Mouse (Mus musculus) kidney, adult 9 months (tissue): Measurements from ENCODE around the gene Slc5a4b.
"Not testable (repeated sequence)": the region's sequence is repeated elsewhere in the genome, so short reads cannot be mapped to it uniquely, and the experiment has no call there.

Experiments
- DNase-seq: peaks from one replicate; pipeline ENCODE4 v3.0.0; 2022

Slc5a4b gene

GRCm38 (mm10) chr10:76110861-76111260, at the start of gene Slc5a4b:
Slc5a4b (minus strand) TSS chr10:76110961.
- DNase-seq: no peak

DNA sequence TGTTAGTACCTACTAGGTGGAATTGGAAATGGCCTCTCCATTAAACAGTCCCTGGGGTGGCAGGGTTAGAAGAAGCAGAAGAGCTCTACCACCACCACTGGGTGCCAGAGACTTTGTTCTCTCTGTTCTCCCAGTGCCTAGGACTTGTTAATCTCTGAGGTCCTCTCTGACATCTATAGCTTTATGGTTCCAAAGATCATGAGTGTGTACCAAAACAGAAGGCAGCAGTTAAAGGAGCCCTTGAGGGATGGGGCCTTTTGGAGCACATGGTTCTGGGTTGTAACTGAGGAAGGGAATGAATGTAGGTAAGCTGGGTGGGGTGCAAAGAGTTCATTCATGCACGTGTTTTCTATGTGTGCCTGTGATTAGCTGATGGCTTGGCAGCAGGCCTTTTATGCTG, 47.2 kb upstream of the Slc5a4b start:
- no peak for DNase-seq

DNA sequence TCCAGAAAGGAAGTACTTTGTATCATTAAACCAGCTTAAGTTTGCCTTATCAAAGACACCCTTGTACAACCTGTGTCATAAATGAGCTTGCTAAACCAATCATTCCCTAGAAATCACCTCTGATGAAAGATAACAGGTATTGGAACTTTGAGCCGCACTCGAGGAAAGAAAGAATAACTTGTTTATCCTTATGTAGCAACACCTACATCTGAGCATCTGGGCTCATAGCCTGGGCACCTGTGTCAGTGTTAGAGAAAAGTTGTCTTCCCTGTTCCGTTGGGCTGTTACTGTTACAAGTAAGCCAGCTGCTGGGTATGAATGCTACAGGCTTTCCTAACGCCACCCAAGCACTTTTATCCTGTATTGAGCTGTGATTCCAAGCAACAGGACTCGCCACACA, 46.8 kb upstream of the Slc5a4b start:
- no peak for DNase-seq

DNA sequence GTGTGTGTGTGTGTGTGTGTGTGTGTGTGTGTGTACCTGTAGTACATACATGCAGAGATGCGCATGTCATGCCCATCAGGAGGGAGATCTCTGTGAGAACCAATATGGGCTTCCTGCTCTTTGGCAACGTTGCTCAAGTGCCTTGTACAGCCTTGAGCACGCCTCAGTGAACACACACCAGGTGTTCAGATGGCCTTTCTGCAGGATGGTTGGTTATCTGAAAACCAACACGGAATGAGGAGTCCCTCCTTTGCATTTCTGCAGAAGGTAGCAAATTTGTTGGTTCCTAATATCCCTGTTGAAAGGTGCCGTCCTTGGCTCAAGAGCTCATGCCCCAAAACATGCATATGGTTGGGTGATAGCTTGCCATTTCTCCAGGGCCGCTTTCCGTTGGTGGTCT, 45.1 kb upstream of the Slc5a4b start:
- DNase-seq: no peak

DNA sequence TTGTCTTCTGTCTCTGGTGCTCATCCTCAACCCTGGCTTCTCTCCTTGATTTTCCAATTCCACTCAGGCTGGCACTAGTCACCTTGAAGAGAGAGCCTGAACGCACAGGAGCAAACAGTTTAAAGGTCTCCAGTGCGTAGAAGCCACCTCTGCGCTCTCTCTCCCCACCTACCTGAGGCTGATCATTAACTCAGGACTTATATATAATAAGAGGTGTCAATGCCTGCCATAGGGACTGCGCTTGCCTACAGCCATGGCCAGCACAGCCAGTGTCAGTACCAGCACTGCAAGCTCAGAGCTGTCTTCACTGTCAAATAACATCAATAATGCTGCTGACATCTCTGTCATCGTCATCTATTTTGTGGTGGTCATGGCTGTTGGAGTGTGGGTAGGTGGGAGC, 36.5 kb upstream of the Slc5a4b start, which contains the start of gene Slc5a4a:
TSS of gene Slc5a4a (plus strand) at position 174 of the 400 bp plus-strand sequence.
- no peak for DNase-seq

DNA sequence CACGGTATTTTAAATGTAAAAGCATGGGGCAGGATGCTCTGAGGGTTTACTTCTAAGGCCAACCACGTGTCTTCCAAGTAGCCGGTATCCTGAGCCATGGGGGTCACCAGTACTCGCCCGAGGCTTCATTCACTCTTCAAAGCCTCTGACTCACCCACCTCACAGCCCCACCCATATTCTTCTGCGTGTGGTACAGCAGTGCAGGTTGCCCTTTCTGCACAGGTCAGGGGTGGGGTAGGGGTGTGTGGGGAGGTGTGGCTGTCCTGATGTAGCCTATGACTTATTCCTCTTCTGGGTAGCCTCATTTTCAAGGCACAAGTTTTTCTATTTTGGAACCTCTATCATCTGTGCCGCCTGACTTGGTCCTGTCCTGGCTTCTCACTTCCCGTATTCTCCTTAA, 36.1 kb upstream of the Slc5a4b start:
- no peak for DNase-seq

GRCm38 (mm10) chr10:76136318-76136717, 25.6 kb upstream of the Slc5a4b start:
- DNase-seq: no peak

DNA sequence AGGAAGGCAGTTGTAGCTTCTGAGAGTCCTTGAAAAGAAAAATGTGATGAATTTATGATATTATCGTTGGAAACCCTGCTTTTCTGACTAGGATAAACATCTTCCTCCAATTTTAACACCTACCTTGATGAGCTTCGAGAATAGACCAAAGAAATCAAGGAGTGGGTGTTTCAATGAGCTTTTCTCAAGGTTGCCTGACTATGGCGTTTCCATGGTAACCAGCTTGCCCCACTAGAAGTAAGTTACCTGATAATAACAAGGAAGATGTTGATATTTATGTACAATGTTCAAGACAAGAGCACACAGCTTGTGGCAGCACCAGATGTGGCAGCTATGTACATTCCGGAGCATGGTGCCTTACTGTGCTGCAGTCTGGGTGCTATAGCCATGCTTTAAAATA, 21.7 kb upstream of the Slc5a4b start:
- DNase-seq: no peak

DNA sequence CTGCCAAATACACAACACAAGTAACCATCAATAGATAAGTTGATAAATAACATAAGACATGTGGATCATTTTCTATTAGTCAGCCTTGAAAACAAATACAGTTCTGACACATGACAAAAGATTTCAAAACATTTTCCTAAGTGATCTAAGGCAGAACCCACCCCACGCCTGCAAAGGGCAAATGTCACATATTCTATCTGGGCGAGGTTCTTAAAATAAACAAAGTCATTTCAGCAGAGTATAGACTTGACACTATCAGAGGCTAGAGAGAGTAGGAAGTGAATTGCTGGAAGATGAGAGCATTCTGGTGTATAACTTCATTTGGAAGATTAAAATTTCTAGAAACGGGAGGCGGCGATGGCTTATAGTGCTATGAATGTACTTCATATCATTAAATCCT, 10.7 kb upstream of the Slc5a4b start:
- no peak for DNase-seq

- DNase-seq: no peak
Observed at GRCm38 (mm10) chr10:76120124-76120711, 9.5 kb upstream of the Slc5a4b start.

- peak; percentile 24 for DNase-seq
Observed at GRCm38 (mm10) chr10:76118741-76119140, 8.0 kb upstream of the Slc5a4b start.

DNA sequence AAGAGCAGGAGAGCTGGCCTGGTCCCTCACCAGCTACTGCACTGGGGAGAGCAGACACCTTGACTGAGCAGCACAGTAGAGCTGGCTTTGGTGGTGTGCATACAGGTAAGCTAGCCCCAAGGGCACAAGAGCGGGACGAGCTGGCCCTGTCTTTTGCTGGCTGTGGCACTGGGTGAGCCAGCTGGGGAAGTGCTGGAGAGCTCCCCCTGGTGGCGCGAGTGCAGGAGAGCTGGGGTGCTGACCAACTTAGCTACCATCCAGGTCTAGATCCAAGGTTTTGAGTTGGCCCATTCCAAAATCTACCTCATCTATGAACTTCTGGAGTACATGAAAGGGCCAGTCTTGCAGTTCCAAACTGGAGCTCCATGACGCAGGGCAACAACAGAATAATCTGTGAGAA, 7.2 kb upstream of the Slc5a4b start:
- peak; percentile 64 for DNase-seq

DNA sequence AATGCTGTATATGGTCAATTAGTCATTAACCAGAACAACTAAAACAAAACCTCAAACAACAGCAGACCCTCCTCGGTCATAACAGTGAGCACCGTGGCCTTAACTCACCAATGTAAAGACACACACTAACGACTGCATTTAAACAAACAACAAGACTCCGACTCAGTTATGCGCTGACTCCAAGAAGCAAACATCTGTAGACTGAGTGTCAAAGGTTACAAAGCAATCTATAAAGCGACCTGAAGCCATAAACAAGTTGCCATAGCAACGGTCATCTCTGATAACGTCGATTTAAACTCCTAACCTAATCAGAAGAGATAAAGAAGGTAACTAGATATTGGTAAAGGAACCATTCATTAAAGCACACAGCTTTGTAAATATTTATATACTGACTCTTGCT, 13.4 kb downstream of the Slc5a4b start:
- no peak for DNase-seq

GRCm38 (mm10) chr10:76096580-76096979, 14.2 kb downstream of the Slc5a4b start:
- no peak for DNase-seq

DNA sequence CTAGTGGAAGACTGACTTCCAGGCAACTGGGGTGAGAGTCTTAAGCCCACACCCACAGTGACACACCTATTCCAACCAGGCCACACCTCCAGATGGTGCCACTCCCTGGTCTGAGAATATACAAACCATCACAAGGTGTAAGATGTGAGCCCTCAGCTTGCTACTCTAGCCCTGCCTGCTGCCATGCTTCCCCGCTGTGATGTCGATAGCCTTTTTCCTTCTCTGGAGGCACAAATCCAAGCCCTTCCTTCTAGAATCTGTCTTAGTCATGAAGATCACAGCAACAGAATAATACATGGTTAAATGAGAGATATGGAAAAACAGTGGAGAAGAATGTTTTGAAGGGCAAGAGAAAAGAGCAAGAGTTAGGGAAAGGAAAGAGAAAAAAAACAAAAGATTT, 33.8 kb downstream of the Slc5a4b start:
- not testable (repeated sequence) for DNase-seq

GRCm38 (mm10) chr10:76072080-76072479, 38.7 kb downstream of the Slc5a4b start:
- not testable (repeated sequence) for DNase-seq

- DNase-seq: peak; percentile 66
Observed at GRCm38 (mm10) chr10:76067674-76068613, 42.8 kb downstream of the Slc5a4b start.

DNA sequence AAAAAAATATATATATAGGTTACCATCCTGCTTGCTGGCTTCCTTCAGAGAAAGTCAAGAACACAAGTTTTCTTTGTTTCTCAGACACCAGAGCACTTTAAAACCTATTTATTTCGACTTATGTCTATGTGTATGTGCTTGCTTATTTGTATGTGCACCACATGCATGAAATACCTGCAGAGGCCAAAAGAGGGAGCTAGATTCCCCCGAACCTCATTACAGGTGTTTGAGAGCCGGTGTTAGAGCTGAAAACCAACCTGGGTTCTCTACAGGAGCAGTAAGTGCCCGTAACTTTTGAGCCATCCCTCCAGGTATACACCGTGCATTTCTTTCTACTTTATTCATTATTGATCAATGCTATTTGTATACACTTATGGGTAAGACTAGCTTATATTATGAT, 48.3 kb downstream of the Slc5a4b start:
- no peak for DNase-seq

DNA sequence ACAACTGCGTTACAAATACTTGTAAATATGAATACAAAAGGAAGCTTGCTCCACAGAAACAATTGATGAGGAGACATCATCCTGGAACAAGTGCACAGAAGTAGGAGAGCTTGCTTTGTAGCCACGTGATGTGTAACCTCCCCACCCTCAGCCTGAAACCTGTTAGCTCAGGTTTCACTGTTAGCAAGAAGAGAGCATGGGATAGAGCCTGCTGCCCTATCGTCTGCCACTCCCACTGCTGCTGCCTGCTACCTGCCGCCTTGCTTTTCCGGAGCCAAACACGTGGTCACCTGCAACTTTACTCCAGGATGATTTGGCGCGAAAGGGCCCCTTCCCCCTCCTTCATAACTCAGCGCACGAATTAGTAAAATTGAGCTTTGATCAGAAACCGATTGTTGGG, 58.9 kb downstream of the Slc5a4b start:
- DNase-seq: no peak

DNA sequence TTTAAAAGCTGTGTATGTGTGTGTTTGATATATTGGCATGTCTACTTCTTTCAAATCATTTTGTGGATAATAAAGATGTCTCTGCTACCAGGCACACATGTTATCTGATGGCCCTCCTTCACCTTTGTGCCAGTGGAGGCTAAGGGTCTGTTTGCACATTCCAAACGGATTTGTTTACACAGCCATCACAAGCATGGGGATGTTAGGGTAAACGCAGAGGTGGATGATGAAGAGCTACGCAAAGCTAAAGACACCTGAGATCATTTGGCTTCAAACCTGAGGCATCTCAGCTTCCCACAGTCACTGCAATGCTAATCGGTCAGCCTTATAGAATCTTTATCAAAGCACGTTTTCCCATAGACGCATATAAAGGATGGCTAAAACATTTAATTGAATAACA, 61.8 kb downstream of the Slc5a4b start:
- no peak for DNase-seq

DNA sequence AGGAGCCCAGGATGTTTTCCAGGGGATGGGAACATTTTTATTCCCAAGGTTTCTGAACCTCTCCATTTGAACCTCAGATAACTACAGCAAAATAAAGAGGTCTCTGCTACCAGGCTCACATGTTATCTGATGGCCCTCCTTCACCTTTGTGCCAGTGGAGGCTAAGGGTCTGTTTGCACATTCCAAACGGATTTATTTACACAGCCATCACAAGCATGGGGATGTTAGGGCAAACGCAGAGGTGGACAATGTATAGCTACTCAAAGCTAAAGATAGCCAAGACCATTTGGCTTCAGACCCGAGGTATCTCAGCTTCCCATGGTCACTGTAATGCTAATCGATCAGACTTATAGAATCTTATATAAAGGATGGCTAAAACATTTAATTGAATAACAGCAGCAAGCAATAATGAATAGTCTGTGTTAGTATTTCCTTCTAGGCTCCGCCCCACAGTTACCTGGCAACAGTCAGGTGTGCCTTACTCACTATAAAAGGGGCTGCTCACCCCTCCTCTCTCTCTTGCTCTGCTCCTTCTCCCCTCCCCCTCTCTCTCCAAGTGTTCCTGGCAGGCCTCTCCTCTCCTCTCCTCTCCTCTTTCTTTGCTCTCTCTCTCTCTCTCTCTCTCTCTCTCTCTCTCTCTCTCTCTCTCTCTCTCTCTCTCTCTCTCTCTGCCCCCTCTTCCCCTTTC, 63.4 kb downstream of the Slc5a4b start:
- DNase-seq: no peak

- no peak for DNase-seq
Observed at GRCm38 (mm10) chr10:76046754-76047153, 64.0 kb downstream of the Slc5a4b start.

GRCm38 (mm10) chr10:76045343-76045742, 65.4 kb downstream of the Slc5a4b start:
- peak; percentile 63 for DNase-seq

DNA sequence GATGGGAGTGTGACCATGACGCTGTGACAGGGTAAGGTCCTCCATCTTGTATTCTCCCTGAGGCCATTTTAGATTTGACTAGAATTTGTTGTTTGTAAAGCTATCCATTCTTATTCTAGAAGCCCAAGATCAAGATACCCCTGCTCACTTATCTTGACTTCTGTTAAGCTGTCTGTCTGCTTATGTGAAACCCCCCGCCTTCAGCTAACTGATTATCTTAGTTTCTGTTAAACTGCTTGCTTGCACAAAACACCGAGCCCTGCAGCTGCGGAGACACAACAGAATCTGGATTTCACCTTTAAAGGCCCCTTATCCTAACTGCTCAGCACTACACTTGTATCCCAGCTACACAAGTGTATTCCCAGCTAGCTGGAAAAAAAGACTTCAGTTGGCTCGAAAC, 73.8 kb downstream of the Slc5a4b start:
- no peak for DNase-seq
